Mouse (Mus musculus): Measurements from ENCODE around the gene Lrrc45.
A peak's percentile ranks its signal among the peaks of the same experiment; 100 is the strongest.
"Not testable (repeated sequence)": the region's sequence is repeated elsewhere in the genome, so short reads cannot be mapped to it uniquely, and the experiment has no call there.

Lrrc45 gene

GRCm38 (mm10) chr11:120713580-120714518 lies at the start of gene Lrrc45, which contains the start of gene Cenpx:
Gene Lrrc45, plus strand, starts transcription at chr11:120713925.
Gene Cenpx, minus strand, starts transcription at chr11:120713738.
- peak; percentile 96 for DNase-seq

DNA sequence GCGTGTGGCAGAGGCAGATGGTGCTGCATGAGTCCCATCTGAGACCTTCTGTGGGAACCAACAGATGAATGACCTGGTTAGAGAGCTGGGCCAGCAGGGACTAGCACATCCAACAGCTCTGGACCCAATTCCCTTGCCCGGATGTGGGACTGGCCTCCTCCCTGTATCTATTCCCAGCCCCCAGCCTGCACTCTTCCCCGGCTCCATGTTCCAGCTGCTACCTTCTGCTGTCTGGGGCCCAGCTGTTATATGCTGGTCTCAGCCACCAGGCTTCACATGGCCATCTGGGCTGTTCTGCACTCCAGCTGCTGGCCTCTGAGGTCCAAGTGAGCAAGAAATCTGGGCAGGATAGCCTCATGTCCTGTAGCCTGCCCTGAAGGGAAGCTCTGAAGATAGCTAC lies 48.3 kb upstream of the Lrrc45 start:
- no peak for DNase-seq

DNA sequence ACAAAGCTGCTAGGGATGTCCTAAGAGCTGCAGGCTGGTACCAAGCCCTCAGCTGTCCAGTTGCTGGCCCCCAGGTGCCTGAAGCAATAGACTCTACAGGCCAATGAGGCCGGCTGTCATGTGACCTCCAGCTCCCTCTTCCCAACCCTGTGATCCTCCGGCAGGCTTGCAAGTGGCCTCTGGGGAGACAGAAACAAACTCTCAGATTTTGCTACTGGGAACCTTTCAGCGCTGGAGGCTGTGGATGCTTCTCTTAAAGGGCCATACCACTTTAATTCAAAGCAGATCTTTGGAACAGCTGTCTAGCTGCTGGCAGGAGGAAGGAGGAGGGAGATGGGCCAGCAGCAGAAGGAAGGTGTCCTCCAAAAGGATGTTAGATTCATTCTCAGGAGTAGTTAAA lies 47.1 kb upstream of the Lrrc45 start:
- DNase-seq, result no peak

- peak; percentile 99 for DNase-seq
Observed at GRCm38 (mm10) chr11:120672687-120673593, 40.8 kb upstream of the Lrrc45 start, which contains the start of gene Aspscr1. Gene Aspscr1, plus strand, starts transcription at chr11:120672973.

DNA sequence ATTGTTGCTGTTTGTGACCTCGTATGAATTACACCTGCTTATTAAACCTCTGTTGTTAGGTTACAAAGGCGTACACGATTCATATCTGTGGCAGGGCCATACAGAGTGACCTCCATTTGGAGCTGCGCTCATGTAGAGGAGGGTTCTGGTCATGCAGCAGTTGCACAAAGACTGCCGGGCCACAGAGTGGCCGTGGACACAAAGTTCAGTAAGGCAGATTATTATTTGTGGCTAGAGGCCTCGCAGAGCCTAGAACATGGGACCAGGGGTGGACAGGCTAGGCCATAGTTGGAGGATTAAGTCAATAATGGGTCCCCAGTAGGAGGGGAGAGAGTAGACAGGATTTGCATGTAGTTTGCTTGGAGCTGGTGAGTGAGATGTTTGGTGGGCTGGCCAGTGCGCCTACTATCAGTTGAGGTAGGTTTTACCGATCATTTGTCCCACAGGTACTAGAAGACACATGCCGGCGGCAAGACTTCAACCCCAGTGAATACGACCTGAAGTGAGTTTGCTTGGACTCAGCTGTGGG lies 40.1 kb upstream of the Lrrc45 start:
- no peak for DNase-seq

- not testable (repeated sequence) for DNase-seq
Observed at GRCm38 (mm10) chr11:120675875-120676274, 37.9 kb upstream of the Lrrc45 start.

- DNase-seq, result no peak
Observed at GRCm38 (mm10) chr11:120676951-120677350, 36.8 kb upstream of the Lrrc45 start.

- DNase-seq, result peak; percentile 33
Observed at GRCm38 (mm10) chr11:120679909-120680308, 33.8 kb upstream of the Lrrc45 start.

- no peak for DNase-seq
Observed at GRCm38 (mm10) chr11:120682683-120683082, 31.0 kb upstream of the Lrrc45 start.

DNA sequence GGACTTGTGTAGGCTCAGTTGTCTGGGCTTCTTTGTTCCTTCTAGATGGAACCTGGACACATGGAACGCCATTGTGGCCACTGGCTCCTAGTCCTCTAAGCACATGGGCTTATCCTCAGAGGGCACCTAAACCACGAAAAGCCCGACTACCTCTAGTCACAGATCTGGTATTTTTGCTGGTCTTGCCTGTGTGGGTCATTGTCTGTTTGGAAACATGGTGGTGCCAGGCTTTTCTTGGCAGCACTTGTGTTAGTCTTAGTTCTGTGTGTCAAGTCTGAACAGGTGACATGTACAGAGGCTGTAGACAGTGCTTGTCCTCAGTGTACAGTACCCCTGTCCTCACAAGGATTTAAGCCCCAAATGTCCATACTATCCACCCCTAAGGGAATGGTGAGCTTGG lies 30.2 kb upstream of the Lrrc45 start:
- no peak for DNase-seq

- no peak for DNase-seq
Observed at GRCm38 (mm10) chr11:120684086-120684485, 29.6 kb upstream of the Lrrc45 start.

GRCm38 (mm10) chr11:120684660-120685059 lies 29.1 kb upstream of the Lrrc45 start:
- DNase-seq, result no peak

GRCm38 (mm10) chr11:120686650-120687272 lies 27.0 kb upstream of the Lrrc45 start:
- DNase-seq, result no peak

DNA sequence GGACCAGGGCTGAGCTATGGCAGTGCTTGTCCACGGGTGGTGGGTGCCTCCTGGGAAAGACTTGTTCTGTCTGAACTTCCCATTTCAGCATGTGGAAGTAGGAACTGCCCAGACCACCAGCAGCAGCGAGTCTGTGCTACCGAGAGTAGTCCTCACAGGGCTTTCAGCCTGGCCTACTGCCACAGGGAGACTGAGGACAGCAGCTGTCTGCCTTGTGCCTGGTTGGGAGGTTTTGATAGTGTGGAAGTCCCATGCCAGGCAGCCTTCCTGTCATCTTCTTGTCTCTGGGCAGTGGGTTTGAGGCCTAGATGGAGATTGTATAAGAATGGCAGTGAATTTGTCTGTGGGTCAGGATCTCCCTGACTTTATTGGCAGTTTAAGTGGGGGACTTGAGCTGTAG lies 24.4 kb upstream of the Lrrc45 start:
- DNase-seq, result no peak

DNA sequence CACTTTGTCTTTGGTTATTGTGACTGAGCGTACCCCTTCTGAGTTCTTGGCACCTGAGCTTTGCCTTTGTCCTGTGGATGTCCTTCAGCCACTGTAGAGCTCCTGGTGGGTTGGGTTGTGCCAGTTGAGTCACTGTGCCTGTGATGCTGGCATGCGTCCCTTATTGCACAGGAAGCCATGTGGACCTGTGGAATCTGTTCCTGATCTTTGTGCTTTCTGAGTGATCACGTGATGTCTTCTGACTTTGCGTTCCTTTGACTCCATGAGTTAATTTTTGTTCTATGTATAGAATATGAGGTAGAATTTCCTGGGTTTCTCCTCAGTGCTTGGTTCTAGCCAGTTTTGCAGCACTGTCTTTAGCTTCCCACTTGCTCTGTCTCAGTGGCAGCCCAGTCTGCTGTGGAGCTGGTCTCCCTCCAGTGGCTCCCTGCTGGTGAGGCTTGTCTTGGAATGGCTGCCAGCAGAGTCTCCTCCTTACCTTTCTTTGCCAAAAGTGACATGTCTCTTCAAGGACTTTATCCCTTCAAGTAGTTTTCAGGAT lies 21.2 kb upstream of the Lrrc45 start:
- no peak for DNase-seq

DNA sequence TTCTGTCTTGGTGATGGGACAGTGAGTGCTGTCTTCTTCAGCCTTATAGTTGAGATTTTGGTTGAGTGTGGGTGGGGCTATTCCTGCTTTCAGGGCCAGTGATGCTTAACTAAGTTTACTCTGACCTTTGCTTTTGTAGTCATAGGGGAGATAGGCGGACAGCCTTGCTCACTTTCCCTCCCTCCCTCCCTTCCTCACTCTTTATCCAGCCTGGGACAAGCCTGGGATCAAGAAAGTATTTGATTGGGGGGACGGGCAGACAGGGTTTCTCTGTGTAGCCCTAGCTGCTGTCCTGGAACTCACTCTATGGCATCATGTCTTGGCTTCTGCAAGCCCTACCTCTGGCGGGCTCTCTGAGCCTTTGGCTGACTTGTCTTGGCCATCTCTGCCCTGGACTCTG lies 20.3 kb upstream of the Lrrc45 start:
- DNase-seq, result no peak

GRCm38 (mm10) chr11:120695184-120695583 lies 18.5 kb upstream of the Lrrc45 start:
- no peak for DNase-seq

- DNase-seq, result no peak
Observed at GRCm38 (mm10) chr11:120695641-120696040, 18.1 kb upstream of the Lrrc45 start.

DNA sequence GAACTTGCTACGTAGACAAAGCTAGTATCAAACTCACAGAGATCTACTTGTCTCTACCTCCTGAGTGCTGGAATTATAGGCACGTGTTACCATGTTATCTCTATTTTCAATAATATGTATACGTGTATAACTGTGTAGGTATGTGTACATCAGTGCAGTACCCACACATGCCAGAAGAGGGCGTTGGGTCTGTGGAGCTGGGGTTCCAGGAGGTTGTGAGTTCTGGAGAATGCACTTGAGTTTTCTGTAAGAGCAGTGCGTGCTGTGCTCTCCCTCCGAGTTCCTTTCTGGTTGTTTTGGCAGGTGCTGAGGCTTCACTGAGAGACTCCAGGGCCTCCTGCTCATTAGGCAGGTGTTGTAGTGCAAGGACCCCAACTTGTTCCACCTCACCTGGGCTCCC lies 17.2 kb upstream of the Lrrc45 start:
- no peak for DNase-seq

- no peak for DNase-seq
Observed at GRCm38 (mm10) chr11:120697741-120698140, 16.0 kb upstream of the Lrrc45 start.

- DNase-seq, result no peak
Observed at GRCm38 (mm10) chr11:120703696-120704454, 9.8 kb upstream of the Lrrc45 start.

Measured in liver (tissue).